Comparison of ENCODE assay signal across 7 mouse cellular contexts in genomic region chr11:101338123-101338760, GRCm38 (mm10). TPM values are rescaled to one million over a fixed set of nuclear protein-coding genes. Genes with fewer than 3 reads are reported as not detected.
DNase-seq lines count a peak whose midpoint lies in the region; ATAC-seq lines count a peak whose summit lies in the region.

No protein-coding gene starts in this region.

- peak overlapping the region; percentile 47 for H3K9ac ChIP-seq in forebrain, embryonic 14.5 days (ENCODE audit: low read length)
- H3K9ac ChIP-seq in liver, embryonic 13.5 days: 0 out of 2 replicates have a peak overlapping the region, but pooled peaks have one; percentile 11

- H3K27me3 ChIP-seq in megakaryocyte, embryonic 14.5 days (replicated peaks): peaks cover 17% of the 10 kb centered on the region
- no peaks in the 10 kb centered on the region for H3K27me3 ChIP-seq in forebrain, embryonic 14.5 days (replicated peaks; ENCODE audit: control insufficient read depth, insufficient read depth, low read length)
- no peaks in the 10 kb centered on the region for H3K27me3 ChIP-seq in liver, embryonic 13.5 days

- H3K9me3 ChIP-seq in megakaryocyte, embryonic 14.5 days: no peaks in the 10 kb centered on the region
- no peaks in the 10 kb centered on the region for H3K9me3 ChIP-seq in forebrain, embryonic 14.5 days (replicated peaks; ENCODE audit: control insufficient read depth, low read length)
- no peaks in the 10 kb centered on the region for H3K9me3 ChIP-seq in liver, embryonic 13.5 days (replicated peaks)

- under 1% methylated on average over 9 of the region's 9 CpGs for WGBS in forebrain, embryonic 14.5 days
- 3% methylated on average over 9 of the region's 9 CpGs for WGBS in liver, embryonic 13.5 days (ENCODE audit: insufficient replicate concordance)

- H3K27ac ChIP-seq in forebrain, embryonic 14.5 days (ENCODE audit: low read depth, low read length): peak overlapping the region; percentile 1; the same call in 1 of the 2 replicates
- H3K27ac ChIP-seq in liver, embryonic 13.5 days: peak overlapping the region; percentile 24; the same call in 1 of the 2 replicates

- peak overlapping the region; percentile 83 for H3K4me3 ChIP-seq in megakaryocyte, embryonic 14.5 days (replicated peaks)
- peak overlapping the region; percentile 20 for H3K4me3 ChIP-seq in forebrain, embryonic 14.5 days (ENCODE audit: low read depth, low read length)
- peak overlapping the region; percentile 16; the same call in 1 of the 2 replicates for H3K4me3 ChIP-seq in liver, embryonic 13.5 days (replicated peaks)

- peak overlapping the region; percentile 46 for H3K4me2 ChIP-seq in forebrain, embryonic 14.5 days (ENCODE audit: low read length)
- peak overlapping the region; percentile 58 for H3K4me2 ChIP-seq in liver, embryonic 13.5 days

- no peaks in the 10 kb centered on the region for H3K36me3 ChIP-seq in megakaryocyte, embryonic 14.5 days (replicated peaks; ENCODE audit: low read length)
- no peaks in the 10 kb centered on the region for H3K36me3 ChIP-seq in forebrain, embryonic 14.5 days (ENCODE audit: control insufficient read depth, insufficient read depth, low read length)
- no peaks in the 10 kb centered on the region for H3K36me3 ChIP-seq in liver, embryonic 13.5 days

- DNase-seq in c-Kit-positive CD71-positive TER-119-negative erythroid progenitor cells, embryonic 14.5 days (ENCODE audit: low read depth): peak; percentile 75
- peak; percentile 75 for DNase-seq in forebrain, embryonic 14.5 days (ENCODE audit: low spot score)
- DNase-seq in liver, embryonic 13.5 days: peak; percentile 64
- DNase-seq in retina, postnatal 7 days (ENCODE audit: low read depth, low spot score): peak; percentile 30

- peaks cover 36% of the 10 kb centered on the region for H3K4me1 ChIP-seq in megakaryocyte, embryonic 14.5 days
- 0 out of 2 replicates have a peak, but pooled peaks cover 5% of the 10 kb centered on the region for H3K4me1 ChIP-seq in forebrain, embryonic 14.5 days (ENCODE audit: control insufficient read depth, insufficient read depth, low read length)
- H3K4me1 ChIP-seq in liver, embryonic 13.5 days (replicated peaks): peaks cover 30% of the 10 kb centered on the region

- no peak for ATAC-seq in megakaryocyte, adult 5-6 weeks (ENCODE audit: poor library complexity, severe bottlenecking)
- ATAC-seq in forebrain, embryonic 14.5 days: peak; percentile 87
- ATAC-seq in liver, embryonic 13.5 days (ENCODE audit: low read depth): peak; percentile 94
- ATAC-seq in inflammation-experienced regulatory T-cells, adult 6 months: no peak

RNA-seq across cellular contexts. Expression of gene Aoc3, which starts 7.8 kb away (rescaled TPM):
- not detected in 2 replicates for polyA plus RNA-seq in megakaryocyte, embryonic 14.5 days (2012; ENCODE audit: insufficient read depth, low replicate concordance)
- 0.05 TPM in 1 of 2 replicates, not detected in the other for total RNA-seq in megakaryocyte, adult 5-6 weeks (2015)
- not detected in 2 replicates for total RNA-seq in megakaryocyte, adult 5-6 weeks (2017)
- 0.08 and 0.10 TPM in 2 replicates for polyA plus RNA-seq in forebrain, embryonic 14.5 days (2014; fragmentation: Nextera tagmentation; extraction: Ambion mirVana)
- 0.07 TPM in 1 of 2 replicates, not detected in the other for polyA plus RNA-seq in liver, embryonic 13.5 days (2015; fragmentation: Nextera tagmentation; extraction: Ambion mirVana)
- polyA plus RNA-seq in inflammation-experienced regulatory T-cells, adult 6 months (2017; shearing (Covaris generic)): not detected

RNA-seq across cellular contexts. Expression of gene Aoc2, which starts 13.4 kb away (rescaled TPM):
- polyA plus RNA-seq in megakaryocyte, embryonic 14.5 days (2012; ENCODE audit: insufficient read depth, low replicate concordance): 2.0 and 2.9 TPM in 2 replicates
- total RNA-seq in megakaryocyte, adult 5-6 weeks (2015): 0.98 and 2.1 TPM in 2 replicates
- total RNA-seq in megakaryocyte, adult 5-6 weeks (2017): 0.95 and 1.4 TPM in 2 replicates
- 0.94 and 1.1 TPM in 2 replicates for polyA plus RNA-seq in forebrain, embryonic 14.5 days (2014; fragmentation: Nextera tagmentation; extraction: Ambion mirVana)
- 1.2 and 1.3 TPM in 2 replicates for polyA plus RNA-seq in liver, embryonic 13.5 days (2015; fragmentation: Nextera tagmentation; extraction: Ambion mirVana)
- 10 to 100 TPM in 1 of 3 experiments, 1 to 10 TPM in 2; 2.5 to 12.3 (median 4.9) TPM for polyA plus RNA-seq in inflammation-experienced regulatory T-cells, adult 6 months (2017; shearing (Covaris generic))

RNA-seq across cellular contexts. Expression of gene Psme3, which starts 22.2 kb away (rescaled TPM):
- 32.6 and 45.1 TPM in 2 replicates for polyA plus RNA-seq in megakaryocyte, embryonic 14.5 days (2012; ENCODE audit: insufficient read depth, low replicate concordance)
- total RNA-seq in megakaryocyte, adult 5-6 weeks (2015): 90.6 and 116 TPM in 2 replicates
- total RNA-seq in megakaryocyte, adult 5-6 weeks (2017): 62.1 and 91.5 TPM in 2 replicates
- polyA plus RNA-seq in forebrain, embryonic 14.5 days (2014; fragmentation: Nextera tagmentation; extraction: Ambion mirVana): 103 and 107 TPM in 2 replicates
- polyA plus RNA-seq in liver, embryonic 13.5 days (2015; fragmentation: Nextera tagmentation; extraction: Ambion mirVana): 198 and 239 TPM in 2 replicates
- polyA plus RNA-seq in inflammation-experienced regulatory T-cells, adult 6 months (2017; shearing (Covaris generic)): 10 to 100 TPM; 25.8 to 37.6 (median 36.8) TPM

RNA-seq across cellular contexts. Expression of gene G6pc, which starts 29.1 kb away (rescaled TPM):
- polyA plus RNA-seq in megakaryocyte, embryonic 14.5 days (2012; ENCODE audit: insufficient read depth, low replicate concordance): not detected in 2 replicates
- total RNA-seq in megakaryocyte, adult 5-6 weeks (2015): not detected in 2 replicates
- total RNA-seq in megakaryocyte, adult 5-6 weeks (2017): not detected in 2 replicates
- 0.09 TPM in 1 of 2 replicates, not detected in the other for polyA plus RNA-seq in forebrain, embryonic 14.5 days (2014; fragmentation: Nextera tagmentation; extraction: Ambion mirVana)
- polyA plus RNA-seq in liver, embryonic 13.5 days (2015; fragmentation: Nextera tagmentation; extraction: Ambion mirVana): not detected in 2 replicates
- not detected for polyA plus RNA-seq in inflammation-experienced regulatory T-cells, adult 6 months (2017; shearing (Covaris generic))

RNA-seq across cellular contexts. Expression of gene Becn1, which starts 36.2 kb away (rescaled TPM):
- polyA plus RNA-seq in megakaryocyte, embryonic 14.5 days (2012; ENCODE audit: insufficient read depth, low replicate concordance): 43.7 and 96.0 TPM in 2 replicates
- total RNA-seq in megakaryocyte, adult 5-6 weeks (2015): 62.2 and 68.0 TPM in 2 replicates
- total RNA-seq in megakaryocyte, adult 5-6 weeks (2017): 129 and 168 TPM in 2 replicates
- 172 and 177 TPM in 2 replicates for polyA plus RNA-seq in forebrain, embryonic 14.5 days (2014; fragmentation: Nextera tagmentation; extraction: Ambion mirVana)
- 108 and 112 TPM in 2 replicates for polyA plus RNA-seq in liver, embryonic 13.5 days (2015; fragmentation: Nextera tagmentation; extraction: Ambion mirVana)
- 10 to 100 TPM; 62.1 to 87.3 (median 74.1) TPM for polyA plus RNA-seq in inflammation-experienced regulatory T-cells, adult 6 months (2017; shearing (Covaris generic))

Comparison
In these comparisons a context has a peak if more than half of its experiments do, and no peak if none do; other contexts are left out.
1. H3K4me3 ChIP-seq: peak in every context shown above with its lines; median percentile 83 in megakaryocyte, embryonic 14.5 days; 20 in forebrain, embryonic 14.5 days; 16 in liver, embryonic 13.5 days.
2. ATAC-seq: peak in forebrain, embryonic 14.5 days (single experiment) and liver, embryonic 13.5 days (single experiment); none in megakaryocyte, adult 5-6 weeks (single experiment) and inflammation-experienced regulatory T-cells, adult 6 months (single experiment).
3. Peak in every context shown above with its lines, with median percentiles within 50 percentile points of each other: DNase-seq.